Mouse (Mus musculus) hindbrain, embryonic 15.5 days (tissue): Measurements from ENCODE around the gene Slc12a4. TPM values are rescaled to one million over a fixed set of nuclear protein-coding genes. Genes with fewer than 3 reads are reported as not detected.
A peak's percentile ranks its signal among the peaks of the same experiment; 100 is the strongest.
"Not testable (repeated sequence)": the region's sequence is repeated elsewhere in the genome, so short reads cannot be mapped to it uniquely, and the experiment has no call there.

Experiments used
- ATAC-seq: fragments of 200-750 bp; cut with Nextera tagmentation; 2 replicates; pipeline ENCODE4 v1.8.0; 2017; ENCODE audit warnings: low read depth, moderate number of reproducible peaks, moderate TSS enrichment; ENCODE audit not compliant: low FRiP score
- H3K27ac ChIP-seq: fragments of 300-500 bp; sonication (generic); replicated peaks from 2 replicates; pipeline ENCODE4 v1.5.1; 2015; ENCODE audit warnings: mild to moderate bottlenecking, inconsistent platforms
- H3K27me3 ChIP-seq: fragments of 300-500 bp; sonication (generic); 2 replicates; pipeline ENCODE4 v1.6.1; 2015; ENCODE audit warnings: control low read depth, inconsistent platforms
- H3K36me3 ChIP-seq: fragments of 300-500 bp; sonication (generic); 2 replicates; pipeline ENCODE4 v1.6.1; 2015; ENCODE audit warnings: control low read depth, inconsistent platforms
- H3K4me1 ChIP-seq: fragments of 300-500 bp; sonication (generic); replicated peaks from 2 replicates; pipeline ENCODE4 v1.6.1; 2015; ENCODE audit warnings: control low read depth, inconsistent platforms
- H3K4me2 ChIP-seq: fragments of 300-500 bp; sonication (generic); 2 replicates; pipeline ENCODE4 v1.6.1; 2015; ENCODE audit warnings: moderate library complexity, mild to moderate bottlenecking, inconsistent platforms
- H3K4me3 ChIP-seq: fragments of 300-500 bp; sonication (generic); 2 replicates; pipeline ENCODE4 v1.5.1; 2015; ENCODE audit warnings: mild to moderate bottlenecking, inconsistent platforms
- H3K9ac ChIP-seq: fragments of 300-500 bp; sonication (generic); 2 replicates; pipeline ENCODE4 v1.6.1; 2015; ENCODE audit warnings: inconsistent platforms
- H3K9me3 ChIP-seq: fragments of 300-500 bp; sonication (generic); 2 replicates; pipeline ENCODE4 v1.6.1; 2016; ENCODE audit warnings: control low read depth, inconsistent platforms
- WGBS: fragments of 180-500 bp; shearing (Covaris S2); methylation state at CpG from one replicate; pipeline ENCODE4 v1.1.7; 2015; 5-methylcytosine and 5-hydroxymethylcytosine counted together
- polyA plus RNA-seq: library from polyadenylated mRNA; unstranded; fragments of >200 nt; fragmentation: Nextera tagmentation; extraction: Ambion mirVana; gene quantifications from 2 replicates; pipeline ENCODE4 v1.2.1, GENCODE M21; 2015

Slc12a4 gene
- polyA plus RNA-seq: 11.9 and 12.9 TPM in 2 replicates

DNA sequence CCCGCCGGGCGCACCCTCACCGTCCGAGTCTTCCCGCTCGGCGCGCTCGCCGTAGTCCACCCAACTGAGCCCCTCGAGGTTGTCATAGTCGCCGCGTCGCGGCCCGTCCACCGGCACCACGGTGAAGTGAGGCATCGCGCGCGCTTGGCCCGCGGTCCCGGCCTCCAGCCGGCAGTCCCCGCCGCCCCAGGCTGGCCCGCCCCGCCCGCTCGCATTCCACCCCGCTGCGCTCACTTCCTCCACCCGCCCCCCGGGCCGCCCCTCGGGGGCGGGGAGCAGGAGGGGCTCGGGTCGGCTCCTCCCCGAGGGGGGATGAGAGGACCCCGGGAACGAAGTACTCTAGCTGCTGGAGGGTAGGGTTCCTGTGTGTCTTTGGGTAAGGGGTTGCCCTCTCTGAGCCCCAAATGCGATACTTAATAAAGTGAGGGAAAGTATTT lies at the start of gene Slc12a4:
TSS of gene Slc12a4 (minus strand) at position 193 of the 437 bp plus-strand sequence.
- Histone ChIP-seq H3K27ac (peak within 1 kb of the TSS; percentile 50), H3K4me1 (peaks cover 8% of the 10 kb centered on the region), H3K36me3 (no peaks in the 10 kb centered on the region), H3K4me2 (peak within 1 kb of the TSS; percentile 55), H3K9me3 (no peaks in the 10 kb centered on the region), H3K4me3 (peak within 1 kb of the TSS; percentile 42), H3K27me3 (peaks cover 27% of the 10 kb centered on the region), H3K9ac (peak within 1 kb of the TSS; percentile 12; the same call in 1 of the 2 replicates)
- WGBS: under 1% methylated on average over 44 of the region's 47 CpGs
- peak; percentile 70 for ATAC-seq

DNA sequence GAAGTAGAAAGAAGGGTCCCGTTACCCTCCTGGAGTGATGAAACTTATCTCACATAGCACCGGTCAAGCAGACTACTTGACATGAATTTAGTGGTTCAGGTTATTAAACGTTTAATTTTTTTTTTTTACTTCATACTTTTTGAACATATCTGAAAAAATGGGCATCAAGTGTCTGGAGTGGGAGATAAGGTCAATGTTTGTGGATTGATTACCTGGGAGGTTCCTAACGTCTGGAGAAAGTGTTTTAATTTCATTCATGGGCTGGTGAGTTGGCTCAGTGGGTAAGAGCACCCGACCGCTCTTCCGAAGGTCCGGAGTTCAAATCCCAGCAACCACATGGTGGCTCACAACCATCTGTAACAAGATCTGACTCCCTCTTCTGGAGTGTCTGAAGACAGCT lies 46.3 kb upstream of the Slc12a4 start:
- ATAC-seq, H3K27ac ChIP-seq, H3K9me3 ChIP-seq, H3K27me3 ChIP-seq, H3K9ac ChIP-seq: not testable (repeated sequence)
- H3K4me3 ChIP-seq: peak overlapping the region; percentile 86
- WGBS: 84% methylated on average over 8 of the region's 8 CpGs
- H3K36me3 ChIP-seq: peaks cover 15% of the 10 kb centered on the region; the same call in 1 of the 2 replicates
- H3K4me1 ChIP-seq: peaks cover 19% of the 10 kb centered on the region
- peak overlapping the region; percentile 94 for H3K4me2 ChIP-seq

DNA sequence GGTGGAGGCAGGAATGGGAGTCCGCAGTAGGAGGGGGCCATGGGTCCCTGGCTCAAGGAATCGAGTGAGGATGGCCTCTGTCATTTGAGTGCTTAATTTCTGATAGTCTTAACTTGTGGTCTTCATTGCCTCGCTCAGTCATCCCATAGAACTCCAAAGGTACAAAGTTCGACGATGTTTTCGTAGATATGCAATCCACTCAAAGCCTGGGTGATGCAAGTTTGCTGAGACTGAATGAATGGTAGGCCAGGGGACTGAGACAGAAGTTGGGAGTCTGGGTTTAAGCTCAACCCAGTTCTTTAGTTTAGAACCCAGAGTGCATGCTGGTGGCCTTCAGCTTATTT lies 45.7 kb upstream of the Slc12a4 start, which contains the start of gene Ddx28:
TSS of gene Ddx28 (minus strand) at position 240 of the 344 bp plus-strand sequence.
- H3K4me3 ChIP-seq: peak within 1 kb of the TSS; percentile 86
- no peaks in the 10 kb centered on the region for H3K9me3 ChIP-seq
- H3K27me3 ChIP-seq: no peaks in the 10 kb centered on the region
- H3K9ac ChIP-seq: peak within 1 kb of the TSS; percentile 88
- peak within 1 kb of the TSS; percentile 94 for H3K4me2 ChIP-seq
- ATAC-seq: 0 out of 2 replicates have a peak, but pooled peaks have one; percentile 23
- peaks cover 19% of the 10 kb centered on the region for H3K4me1 ChIP-seq
- peak within 1 kb of the TSS; percentile 78 for H3K27ac ChIP-seq
- H3K36me3 ChIP-seq: peaks cover 12% of the 10 kb centered on the region; the same call in 1 of the 2 replicates
- WGBS: 2% methylated on average over 6 of the region's 6 CpGs

DNA sequence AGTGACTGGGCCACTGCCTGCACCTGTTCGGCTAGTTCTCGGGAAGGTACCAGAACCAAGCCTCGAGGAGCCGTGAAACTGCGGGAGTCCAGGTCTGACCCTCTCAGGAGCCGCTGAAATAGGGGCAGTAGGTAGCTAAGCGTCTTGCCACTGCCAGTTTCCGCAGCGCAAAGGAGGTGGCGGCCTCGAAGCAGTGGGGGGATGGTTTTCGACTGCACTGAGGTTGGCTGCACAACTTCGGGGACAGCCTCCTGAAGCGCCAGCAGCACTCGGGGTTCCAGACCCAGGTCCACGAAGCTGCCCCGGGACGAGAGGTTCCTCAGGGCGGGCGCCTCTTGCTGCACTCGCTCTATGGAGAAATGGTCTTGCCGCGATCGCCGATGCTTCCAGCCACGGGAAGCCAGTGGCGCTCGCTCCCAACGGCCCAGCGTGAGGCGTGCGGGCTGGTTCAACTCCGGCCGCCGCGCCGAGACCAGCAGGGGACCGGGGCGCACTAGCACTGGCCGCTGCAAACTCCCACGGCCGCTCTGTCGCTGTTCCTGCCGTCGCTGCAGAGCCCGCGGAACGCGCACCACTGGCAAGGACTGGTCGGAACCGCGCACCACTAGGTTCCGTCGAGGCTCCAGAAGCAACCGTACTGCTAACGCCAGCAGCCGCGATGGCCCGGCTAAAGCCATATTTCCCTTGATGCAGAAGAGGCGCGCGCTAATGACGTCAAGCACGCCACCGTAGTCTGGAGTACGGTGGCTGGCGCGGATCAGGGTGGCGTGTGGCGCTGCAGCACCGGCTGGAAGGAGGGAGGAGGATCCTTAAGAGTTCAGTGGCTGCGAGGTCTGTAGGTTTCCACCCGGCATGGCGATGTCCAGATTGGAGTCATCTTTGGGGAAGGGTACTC lies 45.1 kb upstream of the Slc12a4 start:
- peak; percentile 95 for ATAC-seq
- peak overlapping the region; percentile 88 for H3K9ac ChIP-seq

DNA sequence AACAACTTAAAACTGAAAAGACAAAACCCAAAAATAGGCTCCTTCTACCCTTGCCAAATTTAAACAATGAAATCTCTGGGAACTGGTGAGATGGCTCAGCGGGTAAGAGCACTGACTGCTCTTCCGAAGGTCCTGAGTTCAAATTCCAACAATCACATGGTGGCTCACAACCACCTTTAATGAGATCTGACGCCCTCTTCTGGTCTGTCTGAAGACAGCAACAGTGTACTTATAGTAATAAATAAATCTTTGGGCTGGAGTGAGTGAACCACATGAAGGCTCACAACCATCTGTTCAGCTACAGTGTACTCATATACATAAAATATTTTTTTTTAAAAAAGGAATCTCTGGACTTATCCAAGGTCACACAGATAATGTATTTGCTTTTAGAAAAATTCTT lies 42.0 kb upstream of the Slc12a4 start:
- H3K27ac ChIP-seq, H3K9me3 ChIP-seq, H3K36me3 ChIP-seq, H3K4me3 ChIP-seq, H3K9ac ChIP-seq, H3K27me3 ChIP-seq, H3K4me2 ChIP-seq, ATAC-seq: not testable (repeated sequence)
- WGBS: 59% methylated on average over 3 of the region's 3 CpGs
- peaks cover 19% of the 10 kb centered on the region for H3K4me1 ChIP-seq

More for the DNA sequence above, 45.1 kb upstream of the Slc12a4 start:
- H3K36me3 ChIP-seq: peaks cover 8% of the 10 kb centered on the region; the same call in 1 of the 2 replicates
- WGBS: 2% methylated on average over 74 of the region's 74 CpGs
- H3K27ac ChIP-seq: peak overlapping the region; percentile 78
- peaks cover 19% of the 10 kb centered on the region for H3K4me1 ChIP-seq
- peak overlapping the region; percentile 86 for H3K4me3 ChIP-seq
- H3K9me3 ChIP-seq: no peaks in the 10 kb centered on the region
- H3K27me3 ChIP-seq: no peaks in the 10 kb centered on the region
- peak overlapping the region; percentile 94 for H3K4me2 ChIP-seq

DNA sequence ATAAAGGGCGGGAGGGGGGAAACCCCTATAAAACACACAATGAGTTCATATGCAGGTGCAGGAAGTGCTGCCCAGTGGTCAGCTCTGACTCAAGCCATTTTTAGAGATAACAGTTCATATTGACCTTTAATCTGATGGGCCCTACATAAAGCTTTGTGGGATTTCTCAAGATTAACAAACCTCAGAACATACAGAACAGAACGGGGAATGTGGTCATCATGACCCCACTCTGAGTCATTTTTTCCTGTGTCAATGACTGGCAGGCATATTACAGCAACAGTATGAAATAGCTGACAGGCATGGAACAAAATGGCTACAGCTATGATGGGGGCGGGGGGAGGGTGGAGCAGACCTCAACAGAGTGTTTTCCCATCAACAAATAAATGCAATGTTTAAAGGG lies 41.2 kb upstream of the Slc12a4 start:
- ATAC-seq: no peak
- H3K27me3 ChIP-seq: no peaks in the 10 kb centered on the region
- H3K27ac ChIP-seq: no peak overlapping the region
- H3K36me3 ChIP-seq: peaks cover 5% of the 10 kb centered on the region; the same call in 1 of the 2 replicates
- H3K4me3 ChIP-seq: no peak overlapping the region
- H3K4me2 ChIP-seq: no peak overlapping the region
- H3K4me1 ChIP-seq: peaks cover 18% of the 10 kb centered on the region
- H3K9ac ChIP-seq: no peak overlapping the region
- H3K9me3 ChIP-seq: no peaks in the 10 kb centered on the region
- whole genome bisulfite sequencing: 84% methylated on average over 3 of the region's 3 CpGs

GRCm38 (mm10) chr8:106006413-106006812 lies 40.5 kb upstream of the Slc12a4 start:
- H3K4me2 ChIP-seq: no peak overlapping the region
- H3K9me3 ChIP-seq: no peaks in the 10 kb centered on the region
- no peak overlapping the region for H3K4me3 ChIP-seq
- ATAC-seq: no peak
- peaks cover 13% of the 10 kb centered on the region for H3K4me1 ChIP-seq
- no peaks in the 10 kb centered on the region for H3K27me3 ChIP-seq
- WGBS: 90% methylated on average over 4 of the region's 4 CpGs
- no peak overlapping the region for H3K27ac ChIP-seq
- H3K9ac ChIP-seq: no peak overlapping the region
- H3K36me3 ChIP-seq: peaks cover 5% of the 10 kb centered on the region; the same call in 1 of the 2 replicates

GRCm38 (mm10) chr8:106005875-106006274 lies 40.0 kb upstream of the Slc12a4 start, which contains the start of gene Dpep2nb:
TSS of gene Dpep2nb (minus strand) at chr8:106005975.
- Histone ChIP-seq H3K27ac (no peak within 1 kb of the TSS), H3K4me3 (no peak within 1 kb of the TSS), H3K36me3 (peaks cover 5% of the 10 kb centered on the region; the same call in 1 of the 2 replicates), H3K4me1 (peaks cover 13% of the 10 kb centered on the region), H3K27me3 (no peaks in the 10 kb centered on the region), H3K9me3 (no peaks in the 10 kb centered on the region), H3K4me2 (no peak within 1 kb of the TSS), H3K9ac (no peak within 1 kb of the TSS)
- WGBS: 77% methylated on average over 4 of the region's 4 CpGs
- no peak for ATAC-seq

GRCm38 (mm10) chr8:106004538-106005207 lies 38.8 kb upstream of the Slc12a4 start:
- Histone ChIP-seq H3K9me3 (no peaks in the 10 kb centered on the region), H3K4me2 (no peak overlapping the region), H3K4me1 (peaks cover 2% of the 10 kb centered on the region), H3K36me3 (peaks cover 2% of the 10 kb centered on the region; the same call in 1 of the 2 replicates), H3K4me3 (no peak overlapping the region), H3K27me3 (no peaks in the 10 kb centered on the region), H3K9ac (no peak overlapping the region), H3K27ac (no peak overlapping the region)
- WGBS: 78% methylated on average over 8 of the region's 8 CpGs
- no peak for ATAC-seq

GRCm38 (mm10) chr8:106001908-106002307 lies 36.0 kb upstream of the Slc12a4 start:
- Histone ChIP-seq H3K4me3 (no peak overlapping the region), H3K4me1 (no peaks in the 10 kb centered on the region), H3K27me3 (no peaks in the 10 kb centered on the region), H3K36me3 (no peaks in the 10 kb centered on the region), H3K27ac (no peak overlapping the region), H3K9me3 (no peaks in the 10 kb centered on the region), H3K4me2 (no peak overlapping the region), H3K9ac (no peak overlapping the region)
- 86% methylated on average over 4 of the region's 4 CpGs for WGBS
- ATAC-seq: no peak

- Histone ChIP-seq H3K4me2 (no peak overlapping the region), H3K4me3 (no peak overlapping the region), H3K9ac (no peak overlapping the region), H3K4me1 (no peaks in the 10 kb centered on the region), H3K36me3 (no peaks in the 10 kb centered on the region), H3K27ac (no peak overlapping the region), H3K9me3 (no peaks in the 10 kb centered on the region), H3K27me3 (no peaks in the 10 kb centered on the region)
- 84% methylated on average over 2 of the region's 2 CpGs for WGBS
- no peak for ATAC-seq
These were observed 33.1 kb upstream of the Slc12a4 start for GRCm38 (mm10) chr8:105998971-105999370.

DNA sequence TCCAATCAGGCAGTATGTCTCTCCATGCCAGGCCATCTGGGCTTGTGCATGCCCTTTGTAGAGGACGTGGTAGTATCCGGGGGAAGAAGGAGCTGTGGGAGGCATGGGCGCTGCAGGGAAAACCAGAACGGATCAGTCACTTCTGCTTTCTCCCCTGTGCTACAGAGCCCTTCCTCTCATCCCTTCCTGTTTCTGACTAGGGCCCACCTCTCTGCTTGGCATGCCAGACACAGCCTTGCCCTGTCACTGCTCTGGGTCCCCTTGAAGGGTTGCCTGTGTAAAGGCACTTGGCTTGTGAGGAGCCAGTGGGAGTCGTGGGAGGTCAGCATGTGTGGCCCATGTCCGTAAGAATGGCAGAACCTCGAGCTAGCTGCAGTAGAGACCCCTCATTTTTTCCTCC lies 30.5 kb upstream of the Slc12a4 start:
- Histone ChIP-seq H3K4me3 (no peak overlapping the region), H3K27me3 (no peaks in the 10 kb centered on the region), H3K9me3 (no peaks in the 10 kb centered on the region), H3K36me3 (no peaks in the 10 kb centered on the region), H3K4me1 (no peaks in the 10 kb centered on the region), H3K9ac (no peak overlapping the region), H3K4me2 (no peak overlapping the region), H3K27ac (no peak overlapping the region)
- ATAC-seq: no peak
- 72% methylated on average over 7 of the region's 7 CpGs for whole genome bisulfite sequencing
